19 mouse cellular contexts compared by ENCODE assay signal in genomic region chr7:37921681-37922430, GRCm38 (mm10).
A peak's percentile ranks its signal among the peaks of the same experiment; 100 is the strongest.
DNase-seq lines count a peak whose midpoint lies in the region; ATAC-seq lines count a peak whose summit lies in the region.
"Had no signal": no experiment of that assay in that cellular context is flagged by ENCODE, and none has a peak within 500 bp of the region (broad histone marks: within the 10 kb centered on the region; RNA-seq: fewer than 3 reads in every experiment).

No protein-coding gene starts in this region.

- H3K9ac ChIP-seq in heart, embryonic 12.5 days = no peak overlapping the region
- peak overlapping the region; percentile 60; the same call in 1 of the 2 replicates for H3K9ac ChIP-seq in hindbrain, embryonic 13.5 days
- no peak overlapping the region for H3K9ac ChIP-seq in midbrain, embryonic 15.5 days
- H3K9ac ChIP-seq: liver, postnatal 0 days had no signal

- peaks cover 5% of the 10 kb centered on the region; the same call in 1 of the 2 replicates for H3K9me3 ChIP-seq in heart, embryonic 10.5 days
- H3K9me3 ChIP-seq in heart, embryonic 12.5 days (replicated peaks) = peaks cover 16% of the 10 kb centered on the region
- H3K9me3 ChIP-seq in hindbrain, embryonic 13.5 days = no peaks in the 10 kb centered on the region
- no peaks in the 10 kb centered on the region for H3K9me3 ChIP-seq in midbrain, embryonic 15.5 days
- H3K9me3 ChIP-seq: limb, embryonic 10.5 days had no signal

- WGBS in heart, embryonic 10.5 days = 84% methylated on average over 17 of the region's 17 CpGs
- WGBS in heart, embryonic 12.5 days = 76% methylated on average over 17 of the region's 17 CpGs
- whole genome bisulfite sequencing in hindbrain, embryonic 13.5 days = 45% methylated on average over 17 of the region's 17 CpGs
- 42% methylated on average over 17 of the region's 17 CpGs for WGBS in midbrain, embryonic 15.5 days

- ATAC-seq in heart, embryonic 12.5 days (ENCODE audit: insufficient number of reproducible peaks, low FRiP score) = no peak
- 0 out of 2 replicates have a peak, but pooled peaks have one; percentile 37 for ATAC-seq in hindbrain, embryonic 13.5 days (ENCODE audit: low FRiP score)
- ATAC-seq in midbrain, embryonic 15.5 days (replicated peaks) = 0 out of 2 replicates have a peak, but pooled peaks have one; percentile 25
- ATAC-seq in erythroid progenitor cell, adult 5-6 weeks (replicated peaks; ENCODE audit: low FRiP score, poor library complexity, severe bottlenecking) = no peak
- ATAC-seq: liver, postnatal 0 days had no signal

- H3K4me3 ChIP-seq in heart, embryonic 10.5 days = no peak overlapping the region
- no peak overlapping the region for H3K4me3 ChIP-seq in heart, embryonic 12.5 days
- no peak overlapping the region for H3K4me3 ChIP-seq in hindbrain, embryonic 13.5 days
- no peak overlapping the region for H3K4me3 ChIP-seq in midbrain, embryonic 15.5 days
- H3K4me3 ChIP-seq: heart, adult 2 months; limb, embryonic 10.5 days had no signal

- no peaks in the 10 kb centered on the region for H3K36me3 ChIP-seq in heart, embryonic 10.5 days
- H3K36me3 ChIP-seq in heart, embryonic 12.5 days = no peaks in the 10 kb centered on the region
- no peaks in the 10 kb centered on the region for H3K36me3 ChIP-seq in hindbrain, embryonic 13.5 days
- H3K36me3 ChIP-seq in midbrain, embryonic 15.5 days (replicated peaks) = no peaks in the 10 kb centered on the region
- H3K36me3 ChIP-seq: limb, embryonic 10.5 days had no signal

- no peak overlapping the region for H3K27ac ChIP-seq in heart, embryonic 10.5 days
- no peak overlapping the region for H3K27ac ChIP-seq in heart, embryonic 12.5 days (ENCODE audit: poor library complexity, severe bottlenecking)
- peak overlapping the region; percentile 85 for H3K27ac ChIP-seq in hindbrain, embryonic 13.5 days
- peak overlapping the region; percentile 65 for H3K27ac ChIP-seq in midbrain, embryonic 15.5 days
- H3K27ac ChIP-seq: heart, adult 2 months; limb, embryonic 10.5 days had no signal

- H3K27me3 ChIP-seq in heart, embryonic 10.5 days (ENCODE audit: insufficient read depth, poor library complexity, severe bottlenecking) = peaks cover 11% of the 10 kb centered on the region
- H3K27me3 ChIP-seq in heart, embryonic 12.5 days (replicated peaks) = 0 out of 2 replicates have a peak, but pooled peaks cover 8% of the 10 kb centered on the region
- H3K27me3 ChIP-seq in hindbrain, embryonic 13.5 days = no peaks in the 10 kb centered on the region
- H3K27me3 ChIP-seq in midbrain, embryonic 15.5 days (replicated peaks) = no peaks in the 10 kb centered on the region

- H3K4me2 ChIP-seq in heart, embryonic 12.5 days = no peak overlapping the region
- H3K4me2 ChIP-seq in hindbrain, embryonic 13.5 days = no peak overlapping the region
- no peak overlapping the region for H3K4me2 ChIP-seq in midbrain, embryonic 15.5 days

- peak; percentile 74 for DNase-seq in heart, embryonic 10.5 days (ENCODE audit: low spot score)
- DNase-seq in ovary, postnatal 36 days (ENCODE audit: low spot score) = peak; percentile 1
- no peak for DNase-seq in ovary, postnatal 10 days (ENCODE audit: low spot score)
- DNase-seq in left cerebral cortex, adult 11 months (ENCODE audit: low spot score) = no peak
- DNase-seq: cerebellum, adult 2 months; cerebellum, postnatal 36 days; gastrocnemius, postnatal 14 days; heart, adult 2 months; kidney, adult 2 months; kidney, postnatal 10 days; liver, postnatal 0 days; lung, postnatal 14 days; spleen, adult 18-20 months; thymus, adult 2 months had no signal

- no peaks in the 10 kb centered on the region for H3K4me1 ChIP-seq in heart, embryonic 10.5 days
- H3K4me1 ChIP-seq in heart, embryonic 12.5 days (replicated peaks) = no peaks in the 10 kb centered on the region
- H3K4me1 ChIP-seq in hindbrain, embryonic 13.5 days (replicated peaks) = peaks cover 26% of the 10 kb centered on the region
- peaks cover 10% of the 10 kb centered on the region for H3K4me1 ChIP-seq in midbrain, embryonic 15.5 days

Comparison
In these comparisons a context has a peak if more than half of its experiments do, and no peak if none do; other contexts are left out.
1. DNase-seq: peak in heart, embryonic 10.5 days (single experiment) and ovary, postnatal 36 days (single experiment); none in ovary, postnatal 10 days (single experiment) and left cerebral cortex, adult 11 months (single experiment).
2. H3K27ac ChIP-seq: peak in hindbrain, embryonic 13.5 days (single experiment) and midbrain, embryonic 15.5 days (single experiment); none in heart, embryonic 10.5 days (single experiment) and heart, embryonic 12.5 days (single experiment).
3. ATAC-seq: peak in hindbrain, embryonic 13.5 days (single experiment) and midbrain, embryonic 15.5 days (single experiment); none in heart, embryonic 12.5 days (single experiment) and erythroid progenitor cell, adult 5-6 weeks (single experiment).